Mouse (Mus musculus): ENCODE data around the gene BC049762. TPM values are rescaled to one million over a fixed set of nuclear protein-coding genes. Genes with fewer than 3 reads are reported as not detected.

Gene BC049762
- total and polyA plus RNA-seq, 3 experiments = 0.11 TPM; not detected in 2

DNA sequence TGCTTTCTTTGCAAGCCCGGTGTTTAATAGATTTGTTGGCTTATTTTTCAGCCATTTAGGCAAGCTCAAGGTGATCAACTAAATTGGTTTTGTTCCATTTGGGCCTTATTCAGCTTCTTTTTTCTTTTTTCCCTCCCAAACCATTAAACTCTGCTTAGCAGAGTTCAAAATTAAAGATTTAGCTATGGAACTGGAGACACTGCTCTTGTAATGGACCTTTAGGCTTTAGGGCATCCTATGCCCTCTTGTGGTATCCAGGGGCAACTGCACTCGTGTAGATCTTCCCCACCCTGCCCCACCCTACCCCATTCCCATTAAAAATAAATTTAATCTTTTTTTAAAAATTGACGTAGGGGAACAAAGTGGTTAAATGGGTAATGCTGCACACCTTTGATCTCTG, 2.5 kb upstream of the BC049762 start:
- peak overlapping the region in 1 of 2 experiments; percentile 71; a peak in 2 of 4 replicates for H3K4me3 ChIP-seq (ENCODE audit: control insufficient read depth in 1 of 2, insufficient read depth in 1 of 2, low read depth in 2 of 2, low read length in 2 of 2)
- TF ChIP-seq SMC3 (IDR thresholded peaks at IDR 0.05; ENCODE audit: low read depth, low read length) = peak; percentile 36
- no peak for TF ChIP-seq USF1 (IDR thresholded peaks at IDR 0.05; ENCODE audit: low read depth, low read length)
- peak; percentile 50 to 60 (median 55) for TF ChIP-seq CTCF (IDR thresholded peaks at IDR 0.05 in 2 of 3, conservative IDR thresholded peaks at IDR 0.05 in 1 of 3; ENCODE audit: control insufficient read depth in 1 of 3, insufficient read depth in 1 of 3, low read depth in 2 of 3, low read length in 3 of 3, poor library complexity in 1 of 3, severe bottlenecking in 1 of 3)
- no peak for TF ChIP-seq MYB (IDR thresholded peaks at IDR 0.05; ENCODE audit: low read depth, low read length)
- TF ChIP-seq MAZ (IDR thresholded peaks at IDR 0.05; ENCODE audit: low read depth, low read length) = 0 out of 2 replicates have a peak, but pooled peaks have one; percentile 23
- TF ChIP-seq SIN3A (IDR thresholded peaks at IDR 0.05; ENCODE audit: low read length) = peak; percentile 13; the same call in 1 of the 2 replicates
- TF ChIP-seq ZMIZ1 (IDR thresholded peaks at IDR 0.05; ENCODE audit: low read depth, low read length) = no peak
- no peak for TF ChIP-seq BHLHE40 (IDR thresholded peaks at IDR 0.05; ENCODE audit: borderline replicate concordance, low read depth, low read length)
- H3K4me1 ChIP-seq (ENCODE audit: control insufficient read depth in 1 of 2, insufficient read depth in 2 of 2, low read length in 2 of 2) = peaks cover 8 to 16% of the 10 kb centered on the region in 2 experiments
- H3K27ac ChIP-seq (ENCODE audit: control insufficient read depth, low read depth, low read length) = no peak overlapping the region
- peaks cover 44% of the 10 kb centered on the region for H3K79me2 ChIP-seq (ENCODE audit: control insufficient read depth, insufficient read depth, low read length, poor library complexity)
- peak; percentile 60 for DNase-seq (ENCODE audit: low read depth, low spot score)
- H3K9me3 ChIP-seq (replicated peaks; ENCODE audit: insufficient read depth, low read length) = no peaks in the 10 kb centered on the region
- peak overlapping the region; percentile 90 for H3K9ac ChIP-seq (ENCODE audit: control insufficient read depth, low read depth, low read length, poor library complexity, severe bottlenecking)
- no peaks in the 10 kb centered on the region for H3K27me3 ChIP-seq (ENCODE audit: control insufficient read depth in 1 of 2, insufficient read depth in 2 of 2, low read length in 2 of 2)
- H3K36me3 ChIP-seq (ENCODE audit: control insufficient read depth in 1 of 2, insufficient read depth in 2 of 2, low read length in 2 of 2) = peaks cover 31 to 34% of the 10 kb centered on the region in 2 experiments

DNA sequence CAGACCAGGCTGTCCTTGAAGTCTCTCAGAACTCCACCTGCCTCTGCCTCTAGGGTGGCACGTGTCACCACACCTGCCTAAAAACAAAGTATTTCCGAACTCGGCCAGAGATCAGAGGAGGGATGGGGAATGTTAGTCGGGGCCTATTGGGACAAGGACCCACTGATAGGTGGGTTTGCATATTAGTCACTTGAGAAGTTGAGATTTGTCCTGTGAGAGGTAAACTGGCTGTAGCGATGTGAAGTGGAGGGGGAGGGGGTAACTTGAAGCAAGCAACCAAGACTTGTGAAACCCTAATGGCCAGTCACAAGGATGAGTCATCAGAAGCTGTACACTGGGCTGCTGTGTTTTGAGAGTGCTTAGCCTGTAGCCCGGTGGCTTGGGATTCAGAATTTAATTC, 1.5 kb upstream of the BC049762 start:
- H3K9me3 ChIP-seq (replicated peaks; ENCODE audit: insufficient read depth, low read length) = no peaks in the 10 kb centered on the region
- H3K9ac ChIP-seq (ENCODE audit: control insufficient read depth, low read depth, low read length, poor library complexity, severe bottlenecking) = peak overlapping the region; percentile 90
- peak; percentile 8; the same call in 1 of the 2 replicates for TF ChIP-seq SIN3A (IDR thresholded peaks at IDR 0.05; ENCODE audit: low read length)
- TF ChIP-seq MAX (IDR thresholded peaks at IDR 0.05; ENCODE audit: low read length) = peak; percentile 71
- peak; percentile 80 for TF ChIP-seq MXI1 (IDR thresholded peaks at IDR 0.05; ENCODE audit: low read depth, low read length)
- no peak for TF ChIP-seq KAT2A (conservative IDR thresholded peaks at IDR 0.05; ENCODE audit: low read depth, low read length)
- no peak for TF ChIP-seq RCOR1 (IDR thresholded peaks at IDR 0.05; ENCODE audit: low read depth, low read length)
- TF ChIP-seq JUND (IDR thresholded peaks at IDR 0.05; ENCODE audit: low read depth, low read length) = peak; percentile 86
- TF ChIP-seq BHLHE40 (IDR thresholded peaks at IDR 0.05; ENCODE audit: borderline replicate concordance, low read depth, low read length) = peak; percentile 64
- H3K4me1 ChIP-seq (ENCODE audit: control insufficient read depth in 1 of 2, insufficient read depth in 2 of 2, low read length in 2 of 2) = peaks cover 8 to 16% of the 10 kb centered on the region in 2 experiments
- peak overlapping the region; percentile 71 to 79 for H3K4me3 ChIP-seq (ENCODE audit: control insufficient read depth in 1 of 2, insufficient read depth in 1 of 2, low read depth in 2 of 2, low read length in 2 of 2)
- H3K27me3 ChIP-seq (ENCODE audit: control insufficient read depth in 1 of 2, insufficient read depth in 2 of 2, low read length in 2 of 2) = no peaks in the 10 kb centered on the region
- peaks cover 40% of the 10 kb centered on the region for H3K79me2 ChIP-seq (ENCODE audit: control insufficient read depth, insufficient read depth, low read length, poor library complexity)
- DNase-seq (ENCODE audit: low read depth, low spot score) = peak; percentile 78
- peaks cover 23 to 33% of the 10 kb centered on the region in 2 experiments for H3K36me3 ChIP-seq (ENCODE audit: control insufficient read depth in 1 of 2, insufficient read depth in 2 of 2, low read length in 2 of 2)
- H3K27ac ChIP-seq (ENCODE audit: control insufficient read depth, low read depth, low read length) = peak overlapping the region; percentile 15; the same call in 1 of the 2 replicates

DNA sequence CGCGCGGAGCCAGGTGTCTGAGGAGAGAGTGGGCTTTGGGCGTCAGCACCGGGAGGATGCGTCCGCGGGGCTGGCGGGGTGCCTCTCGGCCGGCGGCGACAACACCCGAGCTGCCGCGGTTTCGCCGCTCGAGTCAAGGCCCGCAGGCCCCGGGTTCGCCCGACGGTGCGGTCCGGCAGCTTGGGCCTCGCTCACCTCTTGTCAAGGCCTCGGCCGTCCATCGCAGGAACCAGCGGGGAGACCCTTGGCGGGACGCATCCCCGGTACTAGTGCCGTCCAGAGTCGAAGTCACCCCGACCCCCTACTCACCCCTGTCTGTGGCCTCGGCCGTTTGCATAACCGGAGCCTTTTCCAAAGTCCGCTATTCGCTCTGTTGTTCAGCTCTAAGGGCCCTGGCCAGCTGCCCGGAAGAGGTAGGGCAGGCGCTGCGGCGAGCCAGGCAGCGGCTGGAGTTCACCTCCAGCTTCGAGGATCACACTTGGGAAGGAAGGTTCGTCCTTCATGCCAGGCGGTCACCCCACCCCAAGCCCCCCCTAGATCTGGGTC, 513 bp upstream of the BC049762 start:
- DNase-seq (ENCODE audit: low read depth, low spot score) = peak; percentile 66
- H3K27me3 ChIP-seq (ENCODE audit: control insufficient read depth in 1 of 2, insufficient read depth in 2 of 2, low read length in 2 of 2) = no peaks in the 10 kb centered on the region
- peaks cover 15 to 32% of the 10 kb centered on the region in 2 experiments for H3K36me3 ChIP-seq (ENCODE audit: control insufficient read depth in 1 of 2, insufficient read depth in 2 of 2, low read length in 2 of 2)
- peak overlapping the region; percentile 68 for H3K27ac ChIP-seq (ENCODE audit: control insufficient read depth, low read depth, low read length)
- no peak; the same call in 1 of the 2 replicates for TF ChIP-seq KAT2A (conservative IDR thresholded peaks at IDR 0.05; ENCODE audit: low read depth, low read length)
- TF ChIP-seq CTCF (IDR thresholded peaks at IDR 0.05 in 2 of 3, conservative IDR thresholded peaks at IDR 0.05 in 1 of 3; ENCODE audit: control insufficient read depth in 1 of 3, insufficient read depth in 1 of 3, low read depth in 2 of 3, low read length in 3 of 3, poor library complexity in 1 of 3, severe bottlenecking in 1 of 3) = no peak
- no peak for TF ChIP-seq TAL1 (IDR thresholded peaks at IDR 0.05; ENCODE audit: low read length)
- TF ChIP-seq TBP (IDR thresholded peaks at IDR 0.05; ENCODE audit: low read depth, low read length) = no peak
- 0 out of 2 replicates have a peak, but pooled peaks have one; percentile 25 for TF ChIP-seq RCOR1 (IDR thresholded peaks at IDR 0.05; ENCODE audit: low read depth, low read length)
- no peak for TF ChIP-seq ETS1 (IDR thresholded peaks at IDR 0.05; ENCODE audit: low read depth, low read length)
- TF ChIP-seq HCFC1 (IDR thresholded peaks at IDR 0.05; ENCODE audit: low read depth, low read length) = 0 out of 2 replicates have a peak, but pooled peaks have one; percentile 3
- TF ChIP-seq USF1 (IDR thresholded peaks at IDR 0.05; ENCODE audit: low read depth, low read length) = no peak; the same call in 1 of the 2 replicates
- TF ChIP-seq MXI1 (IDR thresholded peaks at IDR 0.05; ENCODE audit: low read depth, low read length) = no peak
- peak; percentile 83; the same call in 1 of the 2 replicates for TF ChIP-seq UBTF (IDR thresholded peaks at IDR 0.05; ENCODE audit: borderline replicate concordance, insufficient read depth, low read depth, low read length)
- H3K79me2 ChIP-seq (ENCODE audit: control insufficient read depth, insufficient read depth, low read length, poor library complexity) = peaks cover 39% of the 10 kb centered on the region
- peak overlapping the region; percentile 90 for H3K9ac ChIP-seq (ENCODE audit: control insufficient read depth, low read depth, low read length, poor library complexity, severe bottlenecking)
- peak overlapping the region; percentile 71 to 79 for H3K4me3 ChIP-seq (ENCODE audit: control insufficient read depth in 1 of 2, insufficient read depth in 1 of 2, low read depth in 2 of 2, low read length in 2 of 2)
- peaks cover 8 to 16% of the 10 kb centered on the region in 2 experiments for H3K4me1 ChIP-seq (ENCODE audit: control insufficient read depth in 1 of 2, insufficient read depth in 2 of 2, low read length in 2 of 2)
- no peaks in the 10 kb centered on the region for H3K9me3 ChIP-seq (replicated peaks; ENCODE audit: insufficient read depth, low read length)
